Mouse (Mus musculus) myocyte (in vitro differentiated cells): ENCODE measurements at regions not wholly inside any gene's neighbourhood (a gene's known extent, or its start where the extent isn't known, plus 50 kb on each side); places are given as distances from the start of the nearest gene placed in this dataset.

ENCODE experiments used
- CEBPB ChIP-seq: IDR thresholded peaks from 2 replicates; pipeline ENCODE4 v1.6.1; 2011; ENCODE audit warnings: mild to moderate bottlenecking, moderate library complexity; ENCODE audit not compliant: poor library complexity, insufficient read depth, severe bottlenecking
- E2F4 ChIP-seq: IDR thresholded peaks from one replicate; pipeline ENCODE4 v1.6.1; 2011; ENCODE audit warnings: mild to moderate bottlenecking, control low read depth, moderate library complexity; ENCODE audit not compliant: insufficient read depth
- MAX ChIP-seq: IDR thresholded peaks from one replicate; pipeline ENCODE4 v1.6.1; 2011; ENCODE audit warnings: low read depth, mild to moderate bottlenecking, control low read depth
- POLR2A ChIP-seq: IDR thresholded peaks from one replicate; pipeline ENCODE4 v1.6.1; 2011; ENCODE audit warnings: low read depth, mild to moderate bottlenecking, control low read depth, moderate library complexity; ENCODE audit not compliant: insufficient read length
- POLR2AphosphoS2 ChIP-seq: IDR thresholded peaks from one replicate; pipeline ENCODE4 v1.6.1; 2011; ENCODE audit warnings: low read depth, control low read depth; ENCODE audit not compliant: insufficient read length
- TCF12 ChIP-seq: IDR thresholded peaks from one replicate; pipeline ENCODE4 v1.6.1; 2011; ENCODE audit warnings: mild to moderate bottlenecking, control low read depth; ENCODE audit not compliant: poor library complexity, insufficient read depth, severe bottlenecking
- USF1 ChIP-seq: IDR thresholded peaks from one replicate; pipeline ENCODE4 v1.6.1; 2011; ENCODE audit warnings: low read depth, mild to moderate bottlenecking, control low read depth, moderate library complexity

DNA sequence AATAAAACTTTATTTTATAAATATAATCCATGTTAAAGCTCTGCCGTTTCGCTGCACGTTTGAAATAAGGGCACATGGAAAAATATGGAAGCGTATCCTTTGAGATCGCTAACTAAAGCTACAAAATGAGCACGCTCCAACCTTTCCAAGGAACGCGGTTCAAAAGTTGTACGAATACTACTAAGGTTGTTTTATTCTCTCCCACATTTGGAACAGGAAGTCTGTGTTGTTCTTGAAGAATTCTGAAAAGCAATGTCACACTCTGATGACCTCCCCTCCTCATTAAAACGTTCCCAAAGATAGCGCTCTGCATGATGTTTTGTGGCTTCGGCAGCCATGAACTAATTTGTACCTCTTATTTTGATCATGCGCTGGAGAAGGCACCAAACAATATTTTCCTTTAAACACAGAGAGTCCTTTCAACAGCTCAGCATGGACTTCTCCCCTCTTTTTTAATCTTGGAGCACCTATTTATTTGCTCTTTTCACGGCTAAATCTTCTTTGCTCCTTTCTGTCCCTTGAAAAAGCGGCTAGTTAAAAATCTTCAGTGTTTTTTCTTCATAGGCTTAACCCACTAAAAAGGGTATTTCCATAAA, 72.9 kb upstream of the Tes start:
- TF ChIP-seq E2F4 (no peak), POLR2A (no peak), CEBPB (no peak), TCF12 (no peak), MAX (no peak), POLR2AphosphoS2 (no peak), USF1 (no peak)
